Comparison of ENCODE assay signal across 9 mouse cellular contexts in the genomic region with DNA sequence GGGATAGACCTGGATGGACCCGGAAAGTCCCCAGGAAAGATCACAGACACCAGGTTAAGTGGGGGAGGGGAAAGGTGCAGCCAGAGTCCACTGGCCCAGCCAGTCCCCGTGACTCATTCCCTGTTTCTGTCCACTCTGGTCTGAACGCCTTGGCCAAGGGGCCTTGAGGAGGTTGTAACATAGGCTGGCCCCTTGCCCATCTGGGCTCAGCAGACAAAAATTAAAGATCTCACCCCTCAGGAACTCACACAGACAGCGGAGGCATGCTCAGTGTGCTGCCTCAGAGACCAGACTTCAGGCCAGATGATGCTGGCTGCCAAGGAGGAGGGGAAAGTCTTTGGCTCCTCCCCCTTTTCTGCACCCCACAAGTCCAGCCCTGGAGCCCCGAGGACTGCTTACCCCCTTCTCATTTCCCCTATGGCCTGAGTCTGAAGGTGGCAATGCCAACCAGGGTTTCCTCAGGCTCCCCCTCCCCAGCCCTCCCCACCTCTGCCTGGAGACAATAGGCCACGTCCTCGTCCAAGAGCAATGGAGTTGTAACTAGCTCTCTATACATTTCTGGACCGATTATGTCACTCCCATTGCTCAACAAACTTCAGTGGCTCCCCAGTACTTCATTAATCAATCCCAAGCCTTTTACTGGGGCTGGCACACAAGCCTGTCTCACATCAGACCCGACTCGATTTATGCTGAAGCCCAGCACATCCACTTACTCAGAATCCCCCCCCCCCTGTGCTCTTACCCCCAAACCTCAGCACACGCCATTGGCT. TPM values are rescaled to one million over a fixed set of nuclear protein-coding genes. Genes with fewer than 3 reads are reported as not detected.
DNase-seq lines count a peak whose midpoint lies in the region.
"Had no signal": no experiment of that assay in that cellular context is flagged by ENCODE, and none has a peak within 500 bp of the region (broad histone marks: within the 10 kb centered on the region; RNA-seq: fewer than 3 reads in every experiment).

No protein-coding gene starts in this region.

- peak; percentile 81 for DNase-seq in MN1 (ENCODE audit: low spot score)
- DNase-seq in adrenal gland, adult (ENCODE audit: inconsistent age in 2 of 2, low spot score in 1 of 2): peak; percentile 78 to 81
- peak; percentile 42 to 69 for DNase-seq in gastrocnemius, postnatal 4 days (ENCODE audit: low spot score in 2 of 2)
- peak; percentile 85 for DNase-seq in lung, postnatal 10 days
- DNase-seq in hindbrain, embryonic 10.5 days (ENCODE audit: low spot score): no peak
- no peak for DNase-seq in right cerebral cortex, adult 18-20 months
- no peak for DNase-seq in ovary, postnatal 10 days (ENCODE audit: low spot score)
- DNase-seq: thymus, postnatal 25 days had no signal

- no peak overlapping the region for H3K27ac ChIP-seq in hindbrain, embryonic 10.5 days
- H3K27ac ChIP-seq: limb, embryonic 12.5 days had no signal

- H3K27me3 ChIP-seq in hindbrain, embryonic 10.5 days (ENCODE audit: insufficient read depth, poor library complexity, severe bottlenecking): 0 out of 2 replicates have a peak, but pooled peaks cover 6% of the 10 kb centered on the region

- H3K9me3 ChIP-seq in hindbrain, embryonic 10.5 days: no peaks in the 10 kb centered on the region

- 72% methylated on average over 11 of the region's 11 CpGs for WGBS in hindbrain, embryonic 10.5 days

- H3K4me3 ChIP-seq in hindbrain, embryonic 10.5 days: no peak overlapping the region
- H3K4me3 ChIP-seq: limb, embryonic 12.5 days had no signal

- H3K36me3 ChIP-seq in hindbrain, embryonic 10.5 days: no peaks in the 10 kb centered on the region
- H3K36me3 ChIP-seq: limb, embryonic 12.5 days had no signal

- H3K4me1 ChIP-seq in hindbrain, embryonic 10.5 days (replicated peaks): peaks cover 5% of the 10 kb centered on the region
- H3K4me1 ChIP-seq: limb, embryonic 12.5 days had no signal

RNA-seq across cellular contexts. Expression of gene Ltbp2, which starts 9.0 kb away (rescaled TPM):
- total RNA-seq in gastrocnemius, postnatal 4 days (2021): 1 to 10 TPM; 2.8 to 3.3 TPM
- polyA plus RNA-seq in hindbrain, embryonic 10.5 days (2016; fragmentation: Nextera tagmentation; extraction: Ambion mirVana): 0.12 and 0.17 TPM in 2 replicates

Comparison
In these comparisons a context has a peak if more than half of its experiments do, and no peak if none do; other contexts are left out.
1. DNase-seq: peak in MN1 (single experiment), adrenal gland, adult (2 of 2), gastrocnemius, postnatal 4 days (2 of 2) and lung, postnatal 10 days (single experiment); none in hindbrain, embryonic 10.5 days (single experiment), right cerebral cortex, adult 18-20 months (single experiment) and ovary, postnatal 10 days (single experiment).